Mouse (Mus musculus): Measurements from ENCODE around the gene AU022252.

DNA sequence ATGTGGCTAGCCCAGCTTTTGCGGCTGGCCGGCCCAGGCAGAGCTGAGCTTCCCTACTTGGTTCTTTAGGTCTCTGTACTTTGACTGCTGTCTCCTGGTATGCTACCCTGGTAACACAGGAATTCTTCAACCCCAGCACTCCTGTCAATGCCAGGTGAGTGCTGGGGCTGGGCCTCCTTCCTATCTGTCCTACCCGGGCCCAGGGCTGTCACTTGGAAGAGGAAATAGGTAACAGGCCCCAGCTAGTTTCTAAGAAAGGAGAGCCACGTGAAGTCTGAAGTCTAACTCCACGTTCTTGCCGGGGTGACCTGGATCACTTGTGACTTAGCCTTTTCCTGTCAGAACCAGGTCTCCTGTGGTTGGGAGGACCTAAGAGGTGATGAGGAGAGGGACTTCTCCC lies 24.6 kb upstream of the AU022252 start:
- no peak for TF ChIP-seq TAL1 (IDR thresholded peaks at IDR 0.05; ENCODE audit: low read length)
- TF ChIP-seq GATA1 (IDR thresholded peaks at IDR 0.05; ENCODE audit: low read length): no peak

Data from erythroblast, embryonic 14.5 days (primary cell).